Mouse (Mus musculus): ENCODE data around the gene Ighmbp2. TPM values are rescaled to one million over a fixed set of nuclear protein-coding genes. Genes with fewer than 3 reads are reported as not detected.
"Not testable (repeated sequence)": the region's sequence is repeated elsewhere in the genome, so short reads cannot be mapped to it uniquely, and the experiment has no call there.

Gene Ighmbp2
- polyA plus RNA-seq, 1 experiment from 2014 or later = 7.5 TPM

- no peak for DNase-seq (ENCODE audit: low spot score)
- H3K36me3 ChIP-seq (ENCODE audit: control insufficient read depth, insufficient read depth, low read length) = peaks cover 18% of the 10 kb centered on the region
- H3K4me2 ChIP-seq (replicated peaks; ENCODE audit: low read depth, low read length) = no peak overlapping the region
- 86% methylated on average over 12 of the region's 12 CpGs for WGBS
- no peak for ATAC-seq (ENCODE audit: low FRiP score)
- H3K27ac ChIP-seq (ENCODE audit: low read depth, low read length) = no peak overlapping the region
- no peaks in the 10 kb centered on the region for H3K27me3 ChIP-seq (ENCODE audit: control insufficient read depth, insufficient read depth, low read length)
- H3K4me3 ChIP-seq (ENCODE audit: low read depth, low read length) = no peak overlapping the region
- H3K9me3 ChIP-seq (ENCODE audit: control insufficient read depth, low read length) = no peaks in the 10 kb centered on the region
- no peak overlapping the region for H3K9ac ChIP-seq (ENCODE audit: low read depth, low read length)
- H3K4me1 ChIP-seq (replicated peaks; ENCODE audit: control insufficient read depth, insufficient read depth, low read length) = no peaks in the 10 kb centered on the region
Observed at GRCm38 (mm10) chr19:3261764-3262525, 20.9 kb downstream of the Ighmbp2 start.

- no peak overlapping the region for H3K4me2 ChIP-seq (replicated peaks; ENCODE audit: low read depth, low read length)
- peaks cover 14% of the 10 kb centered on the region; the same call in 1 of the 2 replicates for H3K36me3 ChIP-seq (ENCODE audit: control insufficient read depth, insufficient read depth, low read length)
- 97% methylated on average over 7 of the region's 7 CpGs for WGBS
- no peaks in the 10 kb centered on the region for H3K27me3 ChIP-seq (ENCODE audit: control insufficient read depth, insufficient read depth, low read length)
- ATAC-seq (ENCODE audit: low FRiP score) = no peak
- DNase-seq (ENCODE audit: low spot score) = no peak
- no peak overlapping the region for H3K27ac ChIP-seq (ENCODE audit: low read depth, low read length)
- no peak overlapping the region for H3K4me3 ChIP-seq (ENCODE audit: low read depth, low read length)
- H3K9me3 ChIP-seq (ENCODE audit: control insufficient read depth, low read length) = no peaks in the 10 kb centered on the region
- H3K9ac ChIP-seq (ENCODE audit: low read depth, low read length) = no peak overlapping the region
- H3K4me1 ChIP-seq (replicated peaks; ENCODE audit: control insufficient read depth, insufficient read depth, low read length) = no peaks in the 10 kb centered on the region
Observed at GRCm38 (mm10) chr19:3261336-3261735, 21.5 kb downstream of the Ighmbp2 start.

- DNase-seq (ENCODE audit: low spot score) = no peak
Observed at GRCm38 (mm10) chr19:3260591-3260990, 22.2 kb downstream of the Ighmbp2 start.

GRCm38 (mm10) chr19:3260016-3260415 lies 22.8 kb downstream of the Ighmbp2 start:
- Histone ChIP-seq H3K9me3 (ENCODE audit: control insufficient read depth, low read length) (no peaks in the 10 kb centered on the region), H3K36me3 (ENCODE audit: control insufficient read depth, insufficient read depth, low read length) (peaks cover 11% of the 10 kb centered on the region; the same call in 1 of the 2 replicates)

More at GRCm38 (mm10) chr19:3260591-3260990, 22.2 kb downstream of the Ighmbp2 start:
- H3K9ac ChIP-seq (ENCODE audit: low read depth, low read length) = no peak overlapping the region
- no peak overlapping the region for H3K4me3 ChIP-seq (ENCODE audit: low read depth, low read length)
- WGBS = 94% methylated on average over 3 of the region's 3 CpGs
- peaks cover 14% of the 10 kb centered on the region; the same call in 1 of the 2 replicates for H3K36me3 ChIP-seq (ENCODE audit: control insufficient read depth, insufficient read depth, low read length)
- H3K9me3 ChIP-seq (ENCODE audit: control insufficient read depth, low read length) = no peaks in the 10 kb centered on the region
- no peaks in the 10 kb centered on the region for H3K4me1 ChIP-seq (replicated peaks; ENCODE audit: control insufficient read depth, insufficient read depth, low read length)
- no peak overlapping the region for H3K27ac ChIP-seq (ENCODE audit: low read depth, low read length)
- H3K4me2 ChIP-seq (replicated peaks; ENCODE audit: low read depth, low read length) = no peak overlapping the region
- no peaks in the 10 kb centered on the region for H3K27me3 ChIP-seq (ENCODE audit: control insufficient read depth, insufficient read depth, low read length)
- no peak for ATAC-seq (ENCODE audit: low FRiP score)

GRCm38 (mm10) chr19:3225261-3225660 lies 57.6 kb downstream of the Ighmbp2 start:
- not testable (repeated sequence) for H3K4me3 ChIP-seq (ENCODE audit: low read depth, low read length); H3K4me2 ChIP-seq (replicated peaks; ENCODE audit: low read depth, low read length); H3K9ac ChIP-seq (ENCODE audit: low read depth, low read length); H3K36me3 ChIP-seq (ENCODE audit: control insufficient read depth, insufficient read depth, low read length); H3K4me1 ChIP-seq (replicated peaks; ENCODE audit: control insufficient read depth, insufficient read depth, low read length); ATAC-seq (ENCODE audit: low FRiP score); H3K9me3 ChIP-seq (ENCODE audit: control insufficient read depth, low read length); DNase-seq (ENCODE audit: low spot score); H3K27ac ChIP-seq (ENCODE audit: low read depth, low read length); H3K27me3 ChIP-seq (ENCODE audit: control insufficient read depth, insufficient read depth, low read length)
- WGBS = 77% methylated on average over 4 of the region's 6 CpGs

More at GRCm38 (mm10) chr19:3260016-3260415, 22.8 kb downstream of the Ighmbp2 start:
- 95% methylated on average over 8 of the region's 8 CpGs for WGBS
- H3K4me1 ChIP-seq (replicated peaks; ENCODE audit: control insufficient read depth, insufficient read depth, low read length) = no peaks in the 10 kb centered on the region
- no peaks in the 10 kb centered on the region for H3K27me3 ChIP-seq (ENCODE audit: control insufficient read depth, insufficient read depth, low read length)
- H3K4me3 ChIP-seq (ENCODE audit: low read depth, low read length) = no peak overlapping the region
- no peak overlapping the region for H3K4me2 ChIP-seq (replicated peaks; ENCODE audit: low read depth, low read length)
- H3K27ac ChIP-seq (ENCODE audit: low read depth, low read length) = no peak overlapping the region
- no peak overlapping the region for H3K9ac ChIP-seq (ENCODE audit: low read depth, low read length)
- ATAC-seq (ENCODE audit: low FRiP score) (no peak), DNase-seq (ENCODE audit: low spot score) (no peak)

GRCm38 (mm10) chr19:3214937-3215336 lies 67.9 kb downstream of the Ighmbp2 start:
- not testable (repeated sequence) for H3K9me3 ChIP-seq (ENCODE audit: control insufficient read depth, low read length); DNase-seq (ENCODE audit: low spot score); H3K4me2 ChIP-seq (replicated peaks; ENCODE audit: low read depth, low read length); H3K4me3 ChIP-seq (ENCODE audit: low read depth, low read length); H3K4me1 ChIP-seq (replicated peaks; ENCODE audit: control insufficient read depth, insufficient read depth, low read length); ATAC-seq (ENCODE audit: low FRiP score); H3K27ac ChIP-seq (ENCODE audit: low read depth, low read length); H3K36me3 ChIP-seq (ENCODE audit: control insufficient read depth, insufficient read depth, low read length); H3K27me3 ChIP-seq (ENCODE audit: control insufficient read depth, insufficient read depth, low read length); H3K9ac ChIP-seq (ENCODE audit: low read depth, low read length)
- WGBS = 76% methylated on average over 1 of the region's 1 CpGs

Other genes starting within 250 kb of the Ighmbp2 start
- gene Mrpl21, start 116 bp downstream of the Ighmbp2 start, polyA plus RNA-seq (2014; fragmentation: Nextera tagmentation; extraction: Ambion mirVana) = 124 and 133 TPM in 2 replicates
- 6.6 and 8.8 TPM in 2 replicates for gene Cpt1a, start 39.3 kb upstream of the Ighmbp2 start, polyA plus RNA-seq (2014; fragmentation: Nextera tagmentation; extraction: Ambion mirVana)
- gene Tesmin, start 105.8 kb upstream of the Ighmbp2 start, polyA plus RNA-seq (2014; fragmentation: Nextera tagmentation; extraction: Ambion mirVana) = 0.36 and 0.38 TPM in 2 replicates
- gene Gal, start 131.5 kb upstream of the Ighmbp2 start, polyA plus RNA-seq (2014; fragmentation: Nextera tagmentation; extraction: Ambion mirVana) = 1.3 and 3.5 TPM in 2 replicates

Measured in hindbrain, embryonic 11.5 days (tissue).